Mouse (Mus musculus) erythroblast, embryonic 14.5 days (primary cell): ENCODE results near the gene Adamtsl5. TPM values are rescaled to one million over a fixed set of nuclear protein-coding genes. Genes with fewer than 3 reads are reported as not detected.

Source experiments
- H3K27me3 ChIP-seq: 2 replicates; pipeline ENCODE4 v1.6.1; 2012; ENCODE audit warnings: inconsistent platforms; ENCODE audit not compliant: control insufficient read depth
- H3K36me3 ChIP-seq: 2 replicates; pipeline ENCODE4 v1.6.1; 2012; ENCODE audit warnings: mild to moderate bottlenecking, inconsistent platforms; ENCODE audit not compliant: control insufficient read depth
- H3K4me1 ChIP-seq: 2 replicates; pipeline ENCODE4 v1.6.1; 2012; ENCODE audit warnings: inconsistent platforms; ENCODE audit not compliant: control insufficient read depth
- H3K4me3 ChIP-seq: replicated peaks from 2 replicates; pipeline ENCODE3; 2012; ENCODE audit warnings: moderate library complexity, mild to moderate bottlenecking, inconsistent platforms
- H3K9me3 ChIP-seq: 2 replicates; pipeline ENCODE4 v1.6.1; 2012; ENCODE audit warnings: low read length, inconsistent platforms, mixed read lengths; ENCODE audit not compliant: control insufficient read depth
- GATA1 ChIP-seq: IDR thresholded peaks from 2 replicates; pipeline ENCODE4 v1.6.1; 2012; ENCODE audit warnings: low read length, inconsistent platforms, mixed read lengths
- TAL1 ChIP-seq: IDR thresholded peaks from 3 replicates; pipeline ENCODE4 v1.6.1; 2012; ENCODE audit warnings: low read length, inconsistent platforms, mixed read lengths
- polyA plus RNA-seq: library from polyadenylated mRNA; stranded (reverse); fragments of >175 nt; gene quantifications from 2 replicates; pipeline ENCODE4 v1.2.3, GENCODE M21; 2012

Adamtsl5 gene
- polyA plus RNA-seq, 1 experiment, result 2.2 TPM

GRCm38 (mm10) chr10:80357994-80358639 is 9.9 kb upstream of the Adamtsl5 start:
- peaks cover 19% of the 10 kb centered on the region; the same call in 1 of the 2 replicates for H3K9me3 ChIP-seq
- H3K4me3 ChIP-seq, result no peak overlapping the region
- TF ChIP-seq TAL1 (no peak), GATA1 (no peak)
- peaks cover 5% of the 10 kb centered on the region for H3K4me1 ChIP-seq
- H3K36me3 ChIP-seq, result no peaks in the 10 kb centered on the region
- peaks cover 97% of the 10 kb centered on the region for H3K27me3 ChIP-seq

GRCm38 (mm10) chr10:80357336-80357735 is 9.1 kb upstream of the Adamtsl5 start:
- Histone ChIP-seq H3K4me3 (no peak overlapping the region), H3K36me3 (no peaks in the 10 kb centered on the region), H3K4me1 (peaks cover 5% of the 10 kb centered on the region), H3K9me3 (peaks cover 13% of the 10 kb centered on the region; the same call in 1 of the 2 replicates), H3K27me3 (peaks cover 97% of the 10 kb centered on the region)
- TF ChIP-seq GATA1 (no peak), TAL1 (no peak)

GRCm38 (mm10) chr10:80356737-80357136 is 8.5 kb upstream of the Adamtsl5 start:
- peaks cover 100% of the 10 kb centered on the region for H3K27me3 ChIP-seq
- peaks cover 5% of the 10 kb centered on the region for H3K4me1 ChIP-seq
- H3K4me3 ChIP-seq, result no peak overlapping the region

GRCm38 (mm10) chr10:80356001-80356682 is 7.9 kb upstream of the Adamtsl5 start, which contains the start of gene Plk5:
Gene Plk5, plus strand, starts transcription at chr10:80356459.
- H3K36me3 ChIP-seq, result no peaks in the 10 kb centered on the region
- H3K9me3 ChIP-seq, result peaks cover 12% of the 10 kb centered on the region; the same call in 1 of the 2 replicates
- no peak for TF ChIP-seq GATA1
- no peak for TF ChIP-seq TAL1
- H3K27me3 ChIP-seq, result peaks cover 100% of the 10 kb centered on the region
- peaks cover 5% of the 10 kb centered on the region for H3K4me1 ChIP-seq
- no peak within 1 kb of the TSS for H3K4me3 ChIP-seq

More at GRCm38 (mm10) chr10:80356737-80357136, 8.5 kb upstream of the Adamtsl5 start:
- H3K36me3 ChIP-seq, result no peaks in the 10 kb centered on the region
- H3K9me3 ChIP-seq, result peaks cover 12% of the 10 kb centered on the region; the same call in 1 of the 2 replicates
- TF ChIP-seq GATA1, result no peak
- TF ChIP-seq TAL1, result no peak

GRCm38 (mm10) chr10:80355431-80355830 is 7.2 kb upstream of the Adamtsl5 start:
- H3K9me3 ChIP-seq, result peaks cover 12% of the 10 kb centered on the region; the same call in 1 of the 2 replicates

GRCm38 (mm10) chr10:80352727-80353126 is 4.5 kb upstream of the Adamtsl5 start:
- peaks cover 6% of the 10 kb centered on the region; the same call in 1 of the 2 replicates for H3K9me3 ChIP-seq
- peaks cover 25% of the 10 kb centered on the region for H3K4me1 ChIP-seq
- no peak overlapping the region for H3K4me3 ChIP-seq
- H3K27me3 ChIP-seq, result peaks cover 100% of the 10 kb centered on the region
- TF ChIP-seq TAL1, result no peak
- no peak for TF ChIP-seq GATA1
- no peaks in the 10 kb centered on the region for H3K36me3 ChIP-seq

More at GRCm38 (mm10) chr10:80355431-80355830, 7.2 kb upstream of the Adamtsl5 start:
- no peak overlapping the region for H3K4me3 ChIP-seq
- H3K27me3 ChIP-seq, result peaks cover 100% of the 10 kb centered on the region
- TF ChIP-seq TAL1, result no peak
- no peak for TF ChIP-seq GATA1
- no peaks in the 10 kb centered on the region for H3K36me3 ChIP-seq
- H3K4me1 ChIP-seq, result peaks cover 8% of the 10 kb centered on the region

GRCm38 (mm10) chr10:80351896-80352295 is 3.7 kb upstream of the Adamtsl5 start:
- Histone ChIP-seq H3K4me3 (no peak overlapping the region), H3K27me3 (peaks cover 99% of the 10 kb centered on the region), H3K9me3 (peaks cover 5% of the 10 kb centered on the region; the same call in 1 of the 2 replicates), H3K4me1 (peaks cover 32% of the 10 kb centered on the region), H3K36me3 (no peaks in the 10 kb centered on the region)
- TF ChIP-seq GATA1 (no peak), TAL1 (no peak)

GRCm38 (mm10) chr10:80350292-80350691 is 2.1 kb upstream of the Adamtsl5 start:
- TF ChIP-seq GATA1, result no peak
- no peak for TF ChIP-seq TAL1
- H3K36me3 ChIP-seq, result no peaks in the 10 kb centered on the region
- no peak overlapping the region for H3K4me3 ChIP-seq
- H3K9me3 ChIP-seq, result no peaks in the 10 kb centered on the region; the same call in 1 of the 2 replicates
- H3K4me1 ChIP-seq, result peaks cover 43% of the 10 kb centered on the region
- peaks cover 89% of the 10 kb centered on the region for H3K27me3 ChIP-seq

GRCm38 (mm10) chr10:80348981-80349380 is 769 bp upstream of the Adamtsl5 start:
- no peaks in the 10 kb centered on the region for H3K36me3 ChIP-seq
- no peak overlapping the region for H3K4me3 ChIP-seq
- no peak for TF ChIP-seq TAL1
- no peak for TF ChIP-seq GATA1
- peaks cover 77% of the 10 kb centered on the region for H3K27me3 ChIP-seq
- no peaks in the 10 kb centered on the region for H3K9me3 ChIP-seq
- H3K4me1 ChIP-seq, result peaks cover 56% of the 10 kb centered on the region
